Mouse (Mus musculus) right cerebral cortex, postnatal 36 days (tissue): ENCODE results near the gene Pcbp2.

Experiments
- DNase-seq, 2 experiments: peaks; one replicate each; pipeline ENCODE4 v3.0.0; 2022; ENCODE audit warnings: low spot score in 2 of 2, mixed read lengths in 1 of 2

Pcbp2 gene

GRCm38 (mm10) chr15:102470183-102470604, at the start of gene Pcbp2:
Pcbp2 (plus strand) TSS chr15:102470539.
- peak; percentile 96 to 97 for DNase-seq

- DNase-seq, result no peak
Observed at GRCm38 (mm10) chr15:102420986-102421385, 49.4 kb upstream of the Pcbp2 start.

DNA sequence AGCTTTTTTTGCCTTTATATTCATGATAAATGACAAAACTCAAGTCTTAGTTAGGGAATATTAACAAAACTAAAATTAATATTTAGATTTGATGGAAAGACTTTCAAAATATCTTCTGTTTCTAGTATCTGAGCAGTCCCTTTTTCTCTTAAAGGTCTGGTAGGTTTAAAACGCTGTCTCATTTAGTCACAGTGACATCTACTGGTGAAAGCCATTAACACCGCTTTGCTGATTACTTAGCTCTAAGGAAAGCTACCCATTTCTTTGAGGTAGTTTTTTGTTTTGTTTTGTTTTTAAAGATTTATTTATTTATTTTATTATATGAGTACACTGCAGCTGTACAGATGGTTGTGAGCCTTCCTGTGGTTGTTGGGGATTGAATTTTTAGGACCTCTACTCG, 48.9 kb upstream of the Pcbp2 start:
- no peak for DNase-seq

DNA sequence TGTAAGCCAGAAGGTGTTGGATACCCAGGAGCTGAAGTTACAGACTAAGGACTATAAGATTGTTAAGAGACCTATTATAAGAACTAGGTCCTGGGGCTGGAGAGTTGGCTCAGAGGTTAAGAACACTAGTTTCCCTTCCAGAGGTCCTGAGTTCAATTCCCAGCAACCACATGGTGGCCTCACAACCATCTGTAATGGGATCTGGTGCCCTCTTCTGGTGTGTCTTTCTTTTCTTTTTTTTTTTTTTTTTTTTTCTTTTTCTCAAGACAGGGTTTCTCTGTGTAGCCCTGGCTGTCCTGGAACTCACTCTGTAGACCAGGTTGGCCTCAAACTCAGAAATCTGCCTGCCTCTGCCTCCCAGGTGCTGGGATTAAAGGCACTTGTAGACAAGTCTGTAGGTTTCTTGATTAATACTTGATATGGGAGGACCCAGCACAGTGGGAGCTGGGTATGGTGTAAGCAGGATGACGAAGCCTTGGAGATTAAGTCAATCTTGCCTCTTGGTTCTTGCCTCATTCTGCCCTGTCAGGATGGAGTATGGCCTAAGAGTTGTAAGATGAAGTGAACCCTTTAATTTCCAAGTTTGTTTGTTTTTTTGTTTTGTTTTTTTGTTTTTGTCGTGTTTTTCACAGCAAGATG, 46.6 kb upstream of the Pcbp2 start:
- DNase-seq, result no peak

DNA sequence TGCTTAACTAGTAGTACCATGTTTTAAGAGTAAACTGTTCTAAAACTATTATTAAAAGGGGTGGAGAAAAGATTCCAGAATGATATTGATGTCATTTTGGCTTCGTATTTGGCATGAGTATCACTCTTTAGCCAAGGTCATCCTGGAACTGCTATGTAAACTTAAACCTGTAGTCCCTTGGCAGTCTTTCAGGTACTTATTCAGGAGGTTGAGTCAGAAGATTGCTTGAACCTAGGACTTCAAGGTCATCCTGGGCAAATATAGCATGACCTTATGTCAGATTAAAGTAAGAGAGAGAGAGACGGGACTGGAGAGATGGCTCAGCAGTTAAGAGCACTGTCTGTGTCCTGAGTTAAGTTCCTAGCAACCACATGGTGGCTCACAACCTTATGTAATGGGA, 45.7 kb upstream of the Pcbp2 start:
- no peak for DNase-seq

GRCm38 (mm10) chr15:102426963-102427362, 43.4 kb upstream of the Pcbp2 start:
- no peak for DNase-seq

DNA sequence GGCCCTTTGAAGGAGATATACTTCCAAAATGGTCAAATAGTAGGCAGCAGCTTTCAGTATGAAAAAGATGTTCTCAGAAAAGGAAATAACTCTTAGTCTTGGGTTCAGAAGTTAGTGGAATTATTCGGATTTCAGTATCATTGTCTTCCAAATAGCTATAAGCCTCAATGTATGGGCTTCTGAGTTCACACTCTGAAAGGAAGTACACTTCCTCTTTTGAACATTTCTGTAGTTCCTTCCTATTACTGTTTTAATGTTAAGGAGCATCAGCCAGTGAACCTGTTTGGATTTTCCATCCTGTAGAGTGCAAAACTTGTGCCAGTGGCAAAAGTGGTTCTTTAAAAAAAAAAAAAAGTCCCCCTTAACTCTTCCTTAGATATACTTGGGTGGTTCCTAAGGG, 38.3 kb upstream of the Pcbp2 start:
- no peak for DNase-seq

DNA sequence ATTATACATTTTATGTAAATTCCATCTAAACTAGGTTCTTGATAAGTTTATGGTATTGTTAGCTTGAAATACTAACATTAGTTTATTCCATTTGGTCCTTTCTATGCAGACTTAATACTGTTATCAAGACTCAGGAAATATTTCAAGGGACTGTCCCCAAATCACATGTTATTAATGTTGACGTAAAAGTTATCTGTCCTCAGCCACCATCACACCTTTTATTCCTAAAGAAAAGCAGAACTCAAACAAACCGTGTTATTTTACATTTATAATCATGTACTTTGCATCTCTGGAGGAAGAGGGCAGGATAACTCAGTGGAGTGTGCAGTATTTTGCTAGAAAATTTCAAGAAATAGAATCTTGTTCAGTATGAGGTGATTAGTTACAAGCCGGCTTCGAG, 37.2 kb upstream of the Pcbp2 start:
- no peak for DNase-seq

DNA sequence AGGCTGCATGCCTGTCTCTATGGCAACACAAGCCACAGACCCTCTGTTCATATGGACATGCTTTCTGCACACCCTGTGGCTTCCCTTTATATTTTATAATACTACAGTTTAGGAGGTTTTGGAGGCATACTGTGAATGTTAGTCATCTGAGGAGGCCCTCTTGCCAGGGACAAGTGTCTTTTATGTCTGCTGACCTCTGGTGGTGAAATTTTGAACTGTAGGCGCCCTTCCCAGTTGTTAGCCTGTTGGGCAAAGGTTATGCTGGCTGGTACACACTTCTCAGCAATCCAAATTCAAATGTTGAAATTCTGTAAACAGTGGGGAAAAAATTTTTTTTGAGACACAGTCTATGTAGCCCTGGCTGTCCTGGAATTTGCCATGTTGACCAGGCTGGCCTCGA, 27.8 kb upstream of the Pcbp2 start:
- peak; percentile 68 to 72 for DNase-seq

- DNase-seq, result no peak
Observed at GRCm38 (mm10) chr15:102445146-102445545, 25.2 kb upstream of the Pcbp2 start, which contains the start of gene Amhr2. Amhr2 (plus strand) TSS chr15:102445367.

DNA sequence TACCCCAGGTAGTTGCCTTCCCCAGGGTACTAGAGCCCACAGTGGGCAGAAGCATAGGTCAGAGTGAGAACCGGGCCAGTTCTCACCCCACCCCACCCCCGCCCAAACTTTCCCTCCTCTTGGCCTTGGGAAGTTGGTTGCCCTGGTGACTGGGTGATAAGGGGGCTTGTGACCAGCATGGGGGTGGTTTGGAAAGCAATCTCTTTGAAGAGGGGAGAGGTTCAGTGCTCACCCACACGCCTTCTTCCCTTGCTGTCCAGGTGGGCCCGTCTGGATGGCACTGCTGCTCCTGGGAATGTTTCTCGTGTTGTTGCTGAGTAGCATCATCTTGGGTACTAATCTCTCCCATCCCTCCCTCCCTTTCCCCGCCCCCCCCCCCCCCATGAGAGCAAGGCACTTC, 23.9 kb upstream of the Pcbp2 start:
- DNase-seq, result no peak

DNA sequence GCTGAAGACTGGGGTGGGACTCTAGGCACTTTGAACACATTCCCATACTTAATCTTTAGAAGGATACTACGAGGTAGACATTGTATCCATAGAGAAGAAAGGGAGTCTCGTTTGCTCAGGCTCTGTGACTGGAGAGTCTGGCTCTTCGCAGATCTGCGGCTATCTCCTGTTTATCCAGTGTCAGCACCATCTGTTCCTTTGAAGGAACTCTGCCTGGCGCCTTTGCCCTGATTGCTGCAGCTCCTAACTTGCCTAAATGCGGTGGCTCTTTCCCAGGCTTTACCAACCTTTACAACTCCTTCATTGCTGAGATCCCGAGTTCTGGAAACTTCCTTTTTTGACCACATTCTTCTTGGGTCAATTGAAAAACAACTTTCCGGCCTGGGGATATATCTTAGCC, 21.0 kb upstream of the Pcbp2 start:
- no peak for DNase-seq

- no peak for DNase-seq
Observed at GRCm38 (mm10) chr15:102450928-102451327, 19.4 kb upstream of the Pcbp2 start.

DNA sequence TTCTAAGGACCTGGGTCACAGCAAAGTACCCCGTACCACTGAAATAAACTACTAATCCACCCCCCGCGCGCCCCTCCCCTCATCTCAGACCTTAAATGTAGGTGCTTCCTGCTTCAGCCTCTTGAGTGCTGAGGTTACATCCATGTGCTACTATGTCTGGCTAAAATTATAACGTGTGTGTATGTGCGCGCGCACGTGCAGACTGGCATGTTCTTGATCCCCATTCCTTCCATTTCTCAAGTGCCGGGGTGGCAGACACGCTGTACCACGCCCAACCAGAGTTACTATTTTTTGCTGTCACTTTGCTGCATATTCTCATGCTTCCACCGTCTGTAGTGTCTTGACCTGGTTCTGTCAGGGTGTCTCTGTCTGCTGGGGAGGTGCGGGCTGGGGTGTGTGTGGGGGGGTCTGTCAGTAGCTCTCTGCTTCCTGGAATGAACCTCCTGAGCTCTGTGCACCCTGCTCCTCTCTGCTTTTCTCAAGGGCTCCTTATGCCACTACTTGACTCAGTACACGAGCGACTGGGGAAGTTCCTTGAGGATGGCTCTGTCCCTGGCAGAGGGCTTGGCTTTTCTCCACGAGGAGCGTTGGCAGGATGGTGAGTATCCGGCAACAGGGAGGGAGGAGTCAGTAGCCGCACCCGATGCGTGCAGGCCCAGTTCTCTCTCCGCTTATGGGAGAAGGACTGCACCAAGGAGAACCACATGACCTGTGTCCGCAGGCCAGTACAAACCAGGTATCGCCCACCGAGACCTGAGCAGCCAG, 18.5 kb upstream of the Pcbp2 start:
- DNase-seq, result no peak

DNA sequence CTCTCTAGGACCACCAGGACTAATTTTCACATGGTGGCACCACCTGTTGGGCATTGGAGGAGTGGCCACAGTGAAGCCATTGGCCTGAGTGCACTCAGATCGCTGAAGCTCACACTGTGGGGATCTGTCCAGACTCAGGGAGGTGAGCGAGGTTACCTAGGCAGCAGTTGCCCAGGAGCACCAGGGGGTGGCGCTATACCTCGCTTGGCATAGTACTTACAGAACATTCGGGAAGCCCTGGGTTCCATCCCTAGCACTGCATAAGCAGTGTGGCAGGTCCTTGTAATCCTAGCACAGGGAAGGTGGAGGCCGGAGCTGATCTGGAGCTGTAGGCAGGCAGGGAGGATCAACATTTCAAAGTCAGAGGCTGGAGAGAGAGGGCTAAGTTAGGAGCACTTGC, 14.3 kb upstream of the Pcbp2 start:
- DNase-seq, result no peak

DNA sequence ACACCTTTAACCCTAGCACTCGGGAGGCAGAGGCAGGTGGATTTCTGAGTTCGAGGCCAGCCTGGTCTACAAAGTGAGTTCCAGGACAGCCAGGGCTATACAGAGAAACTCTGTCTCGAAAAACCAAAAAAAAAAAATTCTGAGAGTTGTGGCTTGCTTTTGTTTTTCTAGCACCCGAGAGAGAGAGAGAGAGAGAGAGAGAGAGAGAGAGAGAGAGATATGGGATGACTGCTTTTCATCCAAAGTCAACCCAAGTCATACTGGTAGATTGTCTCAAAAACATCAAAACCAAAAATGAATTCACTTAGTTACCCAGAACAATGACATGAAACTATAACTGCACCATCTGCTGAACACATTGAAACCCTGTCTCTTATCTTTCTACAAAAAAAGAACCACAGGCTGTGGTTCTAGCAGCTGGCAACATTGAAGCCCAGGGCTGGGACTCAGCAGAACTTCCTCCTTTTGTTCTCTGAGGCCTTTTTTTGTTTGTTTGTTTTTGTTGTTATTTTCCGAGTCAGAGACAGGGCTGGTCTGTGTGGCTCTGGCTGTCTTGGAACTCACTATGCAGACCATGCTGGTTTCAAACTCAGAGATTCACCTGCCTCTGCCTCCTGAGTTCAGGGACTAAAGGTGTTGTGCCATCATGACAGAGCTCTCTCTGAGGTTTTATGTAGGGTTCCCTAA, 12.1 kb upstream of the Pcbp2 start:
- DNase-seq, result no peak

GRCm38 (mm10) chr15:102458904-102459317, 11.4 kb upstream of the Pcbp2 start, which contains the start of gene Prr13:
Prr13 (plus strand) TSS chr15:102459028.
- DNase-seq, result peak; percentile 91 to 93

- no peak for DNase-seq
Observed at GRCm38 (mm10) chr15:102459381-102459780, 11.0 kb upstream of the Pcbp2 start.

DNA sequence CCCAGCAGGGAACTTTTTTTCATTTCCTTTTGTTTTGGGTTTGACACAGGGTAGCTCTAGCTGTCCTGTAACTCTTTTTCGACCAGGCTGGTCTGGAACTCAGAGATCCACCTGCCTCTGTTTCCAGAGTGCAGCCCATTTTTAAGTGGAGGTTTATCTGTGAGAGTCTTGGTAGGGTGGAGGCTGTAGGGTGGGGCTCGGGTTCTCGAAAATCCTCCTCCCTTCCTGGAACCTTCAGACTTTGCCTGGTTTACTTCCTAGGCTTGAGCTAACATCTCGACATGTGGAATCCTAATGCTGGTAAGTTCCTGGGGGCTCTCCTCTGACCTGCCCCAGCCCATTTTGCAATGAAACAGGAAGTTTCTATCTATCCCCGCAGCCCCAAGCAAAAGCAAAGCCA, 10.5 kb upstream of the Pcbp2 start:
- DNase-seq, result no peak

GRCm38 (mm10) chr15:102460409-102460808, 9.9 kb upstream of the Pcbp2 start:
- DNase-seq, result no peak

DNA sequence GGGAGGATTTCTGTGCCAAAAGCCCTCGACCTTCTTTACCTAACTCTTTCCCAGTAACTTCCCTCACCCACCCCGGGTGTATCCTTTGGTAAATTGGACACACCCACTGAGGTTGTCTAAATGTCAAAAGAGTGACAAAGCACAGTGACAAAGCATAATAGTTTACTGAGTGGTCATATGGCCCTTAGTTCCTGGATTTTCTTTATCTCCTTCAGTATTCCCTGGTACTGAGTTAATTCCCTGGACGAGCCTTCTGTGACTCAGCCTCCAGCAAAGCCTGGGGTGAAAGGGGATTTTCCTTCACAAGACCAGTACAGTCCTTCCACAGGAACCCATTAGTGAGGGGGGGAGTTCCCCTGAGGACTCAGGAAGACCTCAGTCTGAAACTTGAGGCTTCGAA, 9.4 kb upstream of the Pcbp2 start:
- no peak for DNase-seq

GRCm38 (mm10) chr15:102461430-102462075, 8.8 kb upstream of the Pcbp2 start:
- no peak for DNase-seq
